Mouse (Mus musculus): Measurements from ENCODE around the gene Atg4d.
A peak's percentile ranks its signal among the peaks of the same experiment; 100 is the strongest.
"Not testable (repeated sequence)": the region's sequence is repeated elsewhere in the genome, so short reads cannot be mapped to it uniquely, and the experiment has no call there.

Gene Atg4d

DNA sequence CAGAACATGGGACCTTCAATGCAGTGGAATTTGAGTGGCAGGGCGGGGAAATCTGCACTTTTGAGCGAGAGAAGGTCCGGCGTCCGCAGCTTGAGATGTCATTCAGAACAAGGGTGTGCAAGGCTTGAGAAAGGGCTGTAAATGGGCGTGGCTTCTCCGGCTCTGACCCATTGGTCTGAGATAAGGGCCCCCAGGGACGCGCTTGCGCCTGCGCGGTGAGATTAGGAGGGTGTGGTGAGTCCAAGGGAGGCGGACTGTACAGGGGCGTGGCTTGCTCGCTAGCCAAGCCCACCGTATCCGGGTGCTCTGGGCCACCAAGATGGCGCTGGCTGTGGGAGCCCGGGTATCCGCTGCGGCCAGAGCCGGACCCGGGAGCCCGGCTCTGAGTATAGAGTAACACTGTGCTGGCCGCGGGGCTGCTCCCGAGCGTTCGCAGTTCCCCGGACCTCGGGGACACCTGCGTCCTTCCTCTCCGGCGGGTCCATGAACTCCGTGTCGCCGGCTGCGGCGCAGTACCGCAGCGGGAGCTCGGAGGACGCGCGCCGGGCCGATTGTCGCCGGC is at the start of gene Atg4d:
Gene Atg4d, plus strand, starts transcription at position 294 of the 562 bp plus-strand sequence.
- peak; percentile 98 to 99 for DNase-seq (ENCODE audit: low spot score in 2 of 2)

DNA sequence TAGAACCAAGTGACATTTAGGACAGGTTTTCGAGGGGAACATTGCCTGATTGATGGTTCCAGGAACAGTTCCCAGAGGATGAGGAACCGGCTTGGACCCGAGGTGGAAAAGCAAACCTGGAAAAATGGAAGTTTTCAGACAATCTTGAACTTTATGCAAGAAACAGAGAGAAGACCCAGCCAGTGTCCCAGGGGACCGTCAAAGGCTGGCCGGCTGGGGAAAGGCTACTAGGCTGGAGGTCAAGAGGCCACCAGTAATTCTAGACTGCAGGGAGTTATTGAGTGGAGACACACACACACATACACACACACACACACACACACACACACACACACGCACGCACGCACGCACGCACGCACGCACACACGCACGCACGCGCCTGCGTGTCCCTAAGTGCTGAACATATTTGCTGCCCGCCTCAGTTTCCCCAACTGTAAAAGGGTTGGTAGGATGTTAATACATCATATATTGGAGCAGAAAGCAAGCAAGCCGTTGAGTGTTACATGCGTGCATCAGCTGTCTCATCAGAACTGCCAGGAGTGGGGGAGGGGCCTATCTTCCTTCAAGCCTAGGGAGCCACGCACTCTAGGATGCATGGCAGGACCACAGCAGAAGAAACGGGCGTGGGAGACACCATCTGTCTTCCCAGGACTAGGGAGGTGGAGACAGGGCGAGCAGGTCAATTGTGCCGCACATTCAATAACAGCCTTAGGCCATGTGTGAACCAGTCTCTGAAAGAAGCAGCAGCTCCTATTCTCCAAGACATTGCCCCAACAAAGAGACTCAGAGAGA is 48.8 kb upstream of the Atg4d start:
- DNase-seq (ENCODE audit: low spot score in 2 of 2): no peak

DNA sequence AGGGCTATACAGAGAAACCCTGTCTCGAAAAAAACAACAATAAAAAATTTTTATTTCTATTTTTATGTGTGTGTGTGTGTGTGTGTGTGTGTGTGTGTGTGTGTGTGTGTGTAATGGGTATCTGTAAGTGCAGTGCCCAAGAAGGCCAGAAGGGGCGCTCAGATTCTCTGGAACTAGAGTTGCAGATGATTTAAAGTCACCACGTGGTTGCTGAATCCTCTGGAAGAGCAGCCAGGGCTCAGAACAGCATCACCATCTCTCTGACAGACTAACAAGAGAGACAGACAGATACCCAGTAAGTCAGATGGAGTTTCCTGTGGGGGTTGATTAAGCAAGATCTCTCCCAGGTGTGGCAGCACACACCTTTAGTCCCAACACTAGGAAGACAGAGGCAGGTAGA is 45.3 kb upstream of the Atg4d start:
- no peak for DNase-seq (ENCODE audit: low spot score in 2 of 2)

DNA sequence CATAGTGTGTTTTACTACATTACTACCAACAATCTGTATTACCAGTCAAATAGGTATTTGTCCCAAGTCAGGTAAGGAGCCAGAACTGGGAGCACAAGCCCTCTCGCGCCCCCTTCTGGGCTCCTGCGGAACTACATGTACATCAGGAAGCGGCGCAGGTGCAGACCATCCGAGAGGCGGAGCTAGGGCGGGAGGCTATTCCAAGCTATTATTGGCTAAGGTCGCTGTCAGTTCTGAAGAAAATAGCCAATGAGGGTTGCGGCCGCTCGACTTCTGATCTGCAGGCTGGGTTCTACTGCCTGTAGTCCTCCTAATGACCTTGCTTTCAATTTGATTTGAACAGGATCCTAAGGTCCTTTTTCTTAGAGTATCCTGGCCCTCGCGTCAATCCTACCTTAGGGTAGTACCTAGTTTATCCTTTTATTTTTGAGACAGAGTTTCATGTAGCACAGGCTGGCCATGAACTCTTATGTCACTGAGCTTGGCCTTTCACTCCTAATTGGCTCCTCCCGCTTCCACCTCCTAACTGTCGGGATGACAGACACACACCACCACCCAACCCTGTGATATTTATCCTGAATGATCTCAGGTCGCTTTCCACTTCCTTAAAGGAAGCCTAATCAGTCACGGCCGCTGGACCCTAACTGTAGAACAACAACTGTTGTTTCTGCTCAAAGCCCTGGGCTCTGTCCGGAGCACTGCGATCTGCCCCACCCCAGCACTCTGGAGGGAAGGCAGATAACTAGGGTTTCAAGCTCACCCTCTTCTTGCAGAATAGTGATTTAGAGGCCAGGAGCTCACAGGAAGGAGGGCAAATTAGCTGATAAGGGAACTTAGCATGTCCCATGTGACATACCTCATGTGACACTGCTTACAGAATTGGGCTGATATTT is 44.4 kb upstream of the Atg4d start:
- peak; percentile 82 to 91 for DNase-seq (ENCODE audit: low spot score in 2 of 2)

DNA sequence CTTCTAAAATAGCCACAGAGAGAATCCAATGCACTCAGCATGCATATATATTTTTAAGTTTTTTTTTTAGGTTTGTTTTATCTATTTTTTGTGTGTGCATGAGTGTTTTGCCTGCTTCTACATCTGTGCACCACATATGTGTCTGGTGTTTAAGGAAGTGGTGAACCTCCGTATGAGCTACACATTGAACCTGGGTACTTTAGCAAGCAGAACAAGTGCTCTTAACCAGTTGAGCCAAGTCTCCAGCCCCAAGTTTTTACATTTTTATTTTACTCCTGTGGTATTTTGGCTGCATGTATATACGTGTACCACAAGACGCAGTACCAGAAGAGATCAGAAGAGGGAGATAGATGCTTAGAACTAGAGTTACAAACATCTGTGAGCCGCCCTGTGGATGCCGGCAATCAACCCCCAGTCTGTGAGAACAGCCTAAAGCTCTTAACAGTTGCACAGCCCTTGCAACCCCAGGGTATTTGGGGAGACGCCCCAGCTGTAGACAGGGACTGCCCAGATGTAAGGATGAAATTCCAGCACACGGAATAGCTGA is 43.6 kb upstream of the Atg4d start:
- no peak for DNase-seq (ENCODE audit: low spot score in 2 of 2)

DNA sequence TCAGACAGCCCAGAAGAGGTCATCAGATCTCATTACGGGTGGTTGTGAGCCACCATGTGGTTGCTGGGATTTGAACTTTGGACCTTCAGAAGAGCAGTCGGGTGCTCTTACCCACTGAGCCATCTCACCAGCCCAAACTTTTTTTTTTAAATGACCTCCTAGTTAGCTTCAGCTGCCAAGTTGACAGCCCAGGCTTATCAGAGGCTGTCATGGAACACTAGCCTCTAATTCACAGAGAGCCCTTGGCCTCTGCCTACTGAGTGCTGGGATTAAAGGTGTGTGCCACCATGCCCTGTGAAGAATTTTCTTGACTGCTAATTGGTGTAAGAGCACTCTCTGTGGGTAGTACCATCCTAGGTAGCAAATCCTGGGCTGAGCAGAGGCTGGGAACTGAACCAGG is 41.6 kb upstream of the Atg4d start:
- DNase-seq (ENCODE audit: low spot score in 2 of 2): not testable (repeated sequence)

DNA sequence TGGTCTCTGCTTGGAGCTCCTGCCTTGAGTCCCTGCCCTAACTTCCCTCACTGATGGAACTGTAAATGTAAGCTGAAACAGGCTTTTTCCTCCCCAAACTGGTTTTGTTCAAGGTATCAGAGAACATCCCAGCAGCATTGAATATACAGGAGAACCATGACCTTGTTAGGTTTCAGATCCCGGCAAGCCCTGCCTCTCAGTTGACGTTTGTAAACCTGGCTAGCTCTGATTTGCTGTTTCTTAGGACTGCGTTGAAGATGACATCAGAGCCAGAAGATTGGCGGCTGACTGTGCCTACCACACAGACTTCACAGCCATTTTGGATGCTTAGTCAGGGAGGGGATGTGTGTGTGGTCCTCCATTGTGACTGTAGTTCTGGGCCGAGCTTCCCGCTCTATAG is 41.2 kb upstream of the Atg4d start:
- no peak for DNase-seq (ENCODE audit: low spot score in 2 of 2)

DNA sequence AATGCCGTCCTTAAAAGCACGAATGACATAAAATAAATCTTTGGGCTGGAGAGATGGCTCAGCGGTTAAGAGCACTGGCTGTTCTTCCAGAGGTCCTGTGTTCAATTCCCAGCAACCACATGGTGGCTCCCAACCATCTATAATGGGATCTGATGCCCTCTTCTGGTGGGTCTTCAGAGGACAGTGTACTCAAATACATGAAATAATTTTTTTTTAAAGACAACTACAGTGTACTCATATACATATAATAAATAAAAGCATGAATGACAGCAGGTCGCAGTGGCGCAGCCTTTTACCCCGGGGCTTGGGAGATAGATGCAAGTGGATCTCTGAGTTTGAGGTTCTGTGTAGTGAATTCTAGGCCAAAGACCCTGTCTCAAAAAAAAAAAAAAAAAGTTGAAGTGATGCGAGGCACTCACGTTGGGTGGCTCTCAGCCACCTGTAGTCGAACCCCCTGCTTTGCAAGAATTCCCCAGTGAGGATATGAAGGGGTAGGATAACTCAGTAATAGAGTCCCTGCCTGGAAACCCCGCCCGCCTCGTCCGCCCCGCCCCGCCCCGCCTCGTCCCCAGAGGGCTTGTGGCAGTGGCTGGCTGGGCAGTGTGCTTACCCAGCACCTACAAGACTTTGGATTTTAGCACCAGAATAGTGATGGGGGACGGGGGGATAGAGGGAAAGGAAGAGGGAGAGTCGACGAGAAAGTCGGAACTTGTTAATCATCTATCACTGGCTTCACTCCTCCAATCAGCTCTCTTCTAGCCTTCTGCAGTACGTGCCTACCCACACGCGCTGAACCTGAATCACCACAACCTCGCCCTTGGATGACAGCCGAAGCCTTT is 40.3 kb upstream of the Atg4d start:
- DNase-seq (ENCODE audit: low spot score in 2 of 2): no peak

DNA sequence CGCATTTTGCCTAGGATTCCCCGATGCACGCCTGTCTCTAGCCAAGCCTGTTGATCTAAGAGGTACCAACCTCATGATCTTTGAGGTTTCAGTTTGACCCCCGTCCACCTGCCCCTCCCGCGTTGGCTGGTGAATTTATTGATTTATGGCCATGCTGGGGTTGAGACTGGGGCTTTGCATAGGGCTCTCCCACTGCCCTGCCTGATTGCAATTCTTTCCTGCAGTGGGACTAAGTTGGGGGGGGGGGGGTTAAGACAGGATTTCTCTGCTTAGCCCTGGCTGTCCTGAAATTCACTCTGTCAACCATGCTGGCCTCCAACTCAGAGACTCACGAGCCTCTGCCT is 39.7 kb upstream of the Atg4d start:
- no peak for DNase-seq (ENCODE audit: low spot score in 2 of 2)

DNA sequence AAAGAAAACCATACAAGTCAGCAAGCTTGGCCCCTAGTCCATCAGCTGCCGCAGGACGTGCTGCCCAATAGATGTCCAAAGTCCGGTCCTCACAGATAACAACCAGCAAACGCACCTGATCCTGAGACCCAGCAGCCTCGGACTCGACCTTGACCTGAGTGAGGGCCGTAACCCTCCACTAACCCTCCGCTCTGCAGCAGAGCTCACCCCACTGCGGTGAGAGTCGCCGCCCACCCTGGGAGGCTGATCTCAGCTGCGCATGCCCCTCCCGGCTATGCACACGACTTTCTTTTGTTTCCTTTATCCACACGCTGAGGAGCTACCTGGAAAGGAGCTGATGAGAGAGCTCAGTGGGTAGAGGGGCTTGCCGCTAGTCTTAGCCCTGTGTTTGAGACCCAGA is 37.8 kb upstream of the Atg4d start:
- DNase-seq (ENCODE audit: low spot score in 2 of 2): no peak

DNA sequence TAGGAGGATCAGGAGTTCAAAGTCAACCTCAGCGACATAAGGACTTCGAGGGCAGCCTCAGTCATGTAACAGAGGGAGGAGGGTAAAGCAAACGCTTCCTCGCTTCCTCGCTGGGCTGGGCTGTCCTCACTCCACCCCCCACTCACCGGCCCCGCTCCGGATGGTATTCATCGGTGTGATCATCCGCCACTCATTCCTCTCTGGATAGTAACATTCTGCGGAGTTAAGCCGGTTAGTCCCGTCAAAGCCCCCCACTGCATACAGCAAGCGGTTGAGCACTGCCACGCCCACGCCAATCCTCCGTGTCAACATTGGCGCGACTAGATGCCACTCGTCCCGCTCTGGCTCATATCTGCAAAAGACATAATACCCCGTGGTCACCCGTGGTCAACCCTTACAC is 33.5 kb upstream of the Atg4d start:
- DNase-seq (ENCODE audit: low spot score in 2 of 2): no peak

DNA sequence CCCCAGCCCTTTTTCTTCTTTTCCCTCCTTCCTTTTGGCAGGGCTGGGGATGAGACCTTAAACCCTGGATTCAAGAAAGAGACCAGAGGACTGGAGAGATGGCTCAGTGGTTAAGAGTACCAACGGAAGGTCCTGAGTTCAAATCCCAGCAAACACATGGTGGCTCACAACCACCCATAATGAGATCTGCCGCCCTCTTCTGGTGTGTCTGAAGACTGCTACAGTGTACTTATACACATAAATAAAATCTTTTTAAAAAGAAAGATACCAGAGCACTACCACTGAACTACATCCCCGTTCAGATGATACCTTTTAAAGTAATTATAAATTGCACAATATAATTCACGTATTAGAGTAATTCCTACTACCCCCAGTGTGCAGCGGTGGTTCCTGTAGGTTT is 32.2 kb upstream of the Atg4d start:
- no peak for DNase-seq (ENCODE audit: low spot score in 2 of 2)

DNA sequence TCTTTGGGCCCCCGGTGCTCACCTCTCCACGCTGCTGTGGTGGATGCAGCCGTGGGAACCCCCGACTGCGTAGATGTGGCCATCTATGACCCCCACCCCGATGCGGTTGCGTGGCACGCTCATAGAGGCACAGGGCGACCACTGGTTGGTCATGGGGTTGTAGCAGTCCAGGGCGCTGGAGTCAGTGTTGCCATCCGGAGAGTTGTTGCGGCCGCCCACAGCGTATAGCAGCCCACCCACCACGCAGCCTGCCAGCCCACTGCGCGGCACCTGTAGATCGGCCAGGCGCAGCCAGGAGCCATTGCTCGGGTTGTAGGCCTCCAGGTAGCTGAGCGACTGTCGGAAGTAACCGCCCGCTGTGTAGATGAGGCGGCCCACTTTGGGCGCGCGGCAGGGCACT is 31.7 kb upstream of the Atg4d start:
- DNase-seq (ENCODE audit: low spot score in 2 of 2): no peak

DNA sequence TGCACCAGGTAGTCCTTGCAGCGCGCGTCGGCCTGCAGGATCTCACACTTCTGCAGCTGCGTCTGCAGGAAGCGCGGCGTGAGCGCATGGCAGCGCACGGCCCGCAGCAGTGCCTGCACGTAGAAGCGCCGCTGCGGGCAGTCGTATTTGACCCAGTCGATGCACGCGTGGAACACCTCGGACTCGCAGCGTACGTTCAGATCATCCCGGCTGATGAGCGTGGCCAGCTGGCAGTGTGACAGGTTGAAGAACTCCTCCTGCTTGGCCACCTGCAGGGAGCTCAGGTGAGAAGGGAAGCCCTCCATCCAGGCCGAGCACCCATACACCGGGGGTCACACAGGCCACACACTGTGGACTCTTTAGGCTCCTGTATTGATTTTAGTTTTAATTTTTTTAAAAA is 31.3 kb upstream of the Atg4d start:
- no peak for DNase-seq (ENCODE audit: low spot score in 2 of 2)

DNA sequence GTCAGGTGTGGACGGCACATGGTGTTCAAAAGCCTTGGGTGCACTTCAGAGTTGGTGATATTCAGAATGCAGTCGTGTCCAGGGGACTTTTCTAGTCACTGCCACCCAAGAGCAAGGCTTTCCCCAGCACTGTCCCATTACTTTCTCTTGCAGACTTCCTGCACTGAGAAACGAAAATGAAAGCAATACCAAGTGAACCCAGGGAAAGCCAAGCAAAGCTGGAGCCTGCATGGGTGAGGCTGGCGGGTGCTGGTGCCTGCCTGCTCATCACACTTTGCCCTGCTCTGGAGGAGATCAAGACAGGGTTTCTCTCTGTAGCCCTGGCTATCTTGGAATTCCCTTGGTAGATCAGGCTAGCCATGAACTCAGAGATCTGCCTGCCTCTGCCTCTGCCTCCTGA is 29.8 kb upstream of the Atg4d start:
- DNase-seq (ENCODE audit: low spot score in 2 of 2): no peak

DNA sequence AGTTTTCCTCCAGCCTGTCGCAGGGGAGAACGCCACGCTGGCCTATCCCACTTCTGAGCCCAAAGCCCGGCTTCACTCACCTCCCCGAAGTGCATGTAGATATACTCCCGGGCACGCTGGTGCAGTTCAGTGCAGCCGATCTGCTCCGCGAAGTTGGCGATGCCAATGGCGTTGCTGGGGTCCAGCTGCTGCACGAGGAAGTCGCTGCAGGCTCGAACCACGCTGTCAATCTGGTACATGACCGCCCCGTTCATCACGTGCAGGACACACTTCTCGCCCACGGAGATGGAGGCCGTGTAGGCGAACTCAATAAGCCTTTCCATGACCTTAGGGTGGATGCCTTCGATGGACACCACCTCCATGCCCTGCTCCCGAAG is 28.1 kb upstream of the Atg4d start:
- no peak for DNase-seq (ENCODE audit: low spot score in 2 of 2)

DNA sequence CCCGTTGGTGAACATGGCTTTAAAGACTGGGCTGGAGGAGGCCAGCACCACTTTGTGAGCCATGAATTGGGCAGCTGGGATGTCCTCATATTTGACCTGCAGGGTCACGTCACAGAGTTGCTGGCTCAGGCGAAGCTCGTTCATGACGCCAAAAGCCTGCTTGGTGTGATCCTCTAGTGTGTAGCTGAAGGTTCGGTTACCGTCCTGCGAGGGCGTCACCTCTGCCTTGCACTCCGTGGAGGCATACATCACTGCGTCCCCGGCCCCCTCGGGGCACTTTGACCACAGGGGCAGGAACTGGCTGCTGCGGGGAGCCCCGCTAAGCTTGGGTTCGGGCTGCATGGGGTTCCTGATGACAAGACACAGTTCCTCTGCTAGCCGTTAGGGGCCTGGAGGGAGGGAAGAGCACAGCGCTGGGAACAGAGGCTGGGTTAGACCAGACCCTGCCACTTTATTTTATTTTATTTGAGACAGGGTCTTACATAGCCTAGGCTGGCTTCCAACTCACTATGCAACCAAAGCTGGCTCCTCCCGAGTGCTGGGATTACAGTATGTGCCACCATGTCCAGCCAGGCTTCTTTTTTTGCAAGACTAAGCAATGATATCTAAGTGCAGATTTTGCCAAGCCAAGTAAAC is 27.6 kb upstream of the Atg4d start:
- no peak for DNase-seq (ENCODE audit: low spot score in 2 of 2)

DNA sequence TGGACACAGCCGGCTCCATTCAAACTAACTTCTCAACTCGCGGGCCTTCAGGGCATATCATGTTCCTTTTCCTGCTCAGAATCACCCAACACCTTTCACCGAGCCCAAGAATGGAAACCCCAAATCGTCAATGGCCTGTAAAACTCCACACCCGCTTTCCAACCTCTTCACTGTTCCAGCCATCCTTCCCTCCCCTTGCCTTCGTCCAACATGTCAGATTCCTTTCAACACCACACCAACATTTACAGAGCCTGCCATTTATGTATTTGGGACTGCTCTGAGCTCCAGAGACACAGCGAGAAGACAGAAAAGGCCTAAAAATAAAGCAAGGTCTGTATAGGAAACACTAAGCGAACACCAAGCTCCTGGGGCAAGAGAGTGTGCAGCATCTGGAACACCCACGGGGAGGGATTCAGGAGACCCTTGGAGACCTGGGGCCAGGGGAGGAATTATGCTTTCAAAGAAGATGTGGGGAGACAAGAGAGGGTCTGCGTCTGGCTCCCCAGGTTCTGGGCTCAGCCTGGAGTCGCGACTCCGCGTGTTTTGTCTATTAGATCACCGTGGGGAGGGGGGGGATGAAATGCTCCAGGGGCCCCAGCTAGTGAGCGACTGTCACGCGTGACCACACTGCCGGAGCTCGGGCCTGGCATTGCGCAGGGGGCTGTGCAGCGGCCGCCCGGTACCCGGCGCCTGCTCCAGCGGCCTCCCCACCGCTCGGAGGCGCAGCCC is 26.9 kb upstream of the Atg4d start:
- no peak for DNase-seq (ENCODE audit: low spot score in 2 of 2)

DNA sequence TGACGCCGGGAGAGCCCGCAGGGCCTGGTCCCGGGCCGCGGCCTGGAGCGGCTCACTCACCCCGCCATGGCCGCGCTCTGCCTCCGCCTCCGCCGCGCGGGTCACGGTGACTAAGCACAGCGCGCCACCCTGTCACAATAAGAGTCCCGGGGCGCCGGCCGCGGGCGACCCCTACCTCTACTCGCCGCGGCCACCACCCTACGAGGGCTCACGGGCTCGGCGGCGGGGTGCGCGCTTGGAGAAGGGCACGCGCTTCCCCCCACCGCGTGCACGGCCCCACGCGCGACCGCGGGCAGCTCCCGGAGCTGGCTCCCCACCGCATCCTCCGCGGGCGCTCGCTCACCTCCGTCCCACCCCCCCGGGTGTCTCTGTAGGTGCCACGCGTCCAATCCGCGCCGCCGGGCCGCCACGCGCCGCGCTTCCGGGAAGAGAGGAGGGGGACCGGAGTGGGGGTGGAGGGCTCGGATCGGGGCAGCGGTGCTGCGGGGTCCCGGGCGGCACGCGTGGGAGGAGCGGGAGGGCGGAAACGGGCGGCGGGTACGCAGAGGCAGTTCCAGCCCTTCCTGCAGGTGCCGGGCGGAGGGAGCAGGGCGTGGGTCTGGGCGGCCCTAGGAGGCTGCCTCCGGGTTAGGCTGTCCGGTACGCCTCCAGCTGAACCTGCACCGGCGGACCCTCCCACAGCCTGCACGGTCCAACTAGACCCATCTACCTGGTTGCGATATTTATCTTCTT is 26.2 kb upstream of the Atg4d start, which contains the start of gene Keap1:
Gene Keap1, minus strand, starts transcription at position 629 of the 732 bp plus-strand sequence.
- peak; percentile 77 to 85 for DNase-seq (ENCODE audit: low spot score in 2 of 2)

DNA sequence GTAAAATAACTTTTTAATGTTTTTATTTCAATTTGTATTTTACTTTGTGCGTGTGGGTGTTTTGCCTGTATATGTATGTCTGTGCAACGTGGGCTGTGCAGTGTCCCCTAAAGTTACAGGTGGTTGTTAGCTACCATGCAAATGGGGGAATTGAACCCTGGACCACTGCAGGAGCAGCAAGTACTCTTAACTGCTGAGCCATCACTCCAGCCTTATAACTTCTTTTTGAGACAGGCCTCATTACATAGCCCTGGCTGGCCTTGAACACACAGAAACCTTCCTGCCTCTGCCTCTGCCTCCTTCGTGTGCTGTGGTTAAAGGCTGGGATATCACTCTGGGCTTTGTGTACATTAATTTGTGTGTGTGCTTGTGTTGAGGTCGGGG is 25.6 kb upstream of the Atg4d start:
- DNase-seq (ENCODE audit: low spot score in 2 of 2): no peak

Measured in urinary bladder, postnatal 4 days (tissue).